Mouse (Mus musculus): Measurements from ENCODE around the gene Mknk2. TPM values are rescaled to one million over a fixed set of nuclear protein-coding genes. Genes with fewer than 3 reads are reported as not detected.

Mknk2 gene
- total and polyA plus RNA-seq, 3 experiments = 47.4 to 184 (median 87.1) TPM

- Histone ChIP-seq H3K9ac (ENCODE audit: control insufficient read depth, low read depth, low read length, poor library complexity, severe bottlenecking) (no peak overlapping the region), H3K36me3 (ENCODE audit: control insufficient read depth in 1 of 2, insufficient read depth in 2 of 2, low read length in 2 of 2) (no peaks in the 10 kb centered on the region; a peak in 1 of 4 replicates), H3K27me3 (ENCODE audit: control insufficient read depth in 1 of 2, insufficient read depth in 2 of 2, low read length in 2 of 2) (no peaks in the 10 kb centered on the region), H3K4me1 (ENCODE audit: control insufficient read depth in 1 of 2, insufficient read depth in 2 of 2, low read length in 2 of 2) (peaks cover 0 to 5% of the 10 kb centered on the region in 2 experiments; a peak in 1 of 4 replicates), H3K79me2 (ENCODE audit: control insufficient read depth, insufficient read depth, low read length, poor library complexity) (peaks cover 43% of the 10 kb centered on the region), H3K4me3 (ENCODE audit: control insufficient read depth in 1 of 2, insufficient read depth in 1 of 2, low read depth in 2 of 2, low read length in 2 of 2) (no peak overlapping the region), H3K27ac (ENCODE audit: control insufficient read depth, low read depth, low read length) (no peak overlapping the region), H3K9me3 (replicated peaks; ENCODE audit: insufficient read depth, low read length) (no peaks in the 10 kb centered on the region)
- no peak for TF ChIP-seq GABPA (IDR thresholded peaks at IDR 0.05; ENCODE audit: low read depth, low read length)
- TF ChIP-seq MAX (IDR thresholded peaks at IDR 0.05; ENCODE audit: low read length) = no peak
- TF ChIP-seq ZC3H11A (IDR thresholded peaks at IDR 0.05; ENCODE audit: low read depth, low read length) = no peak
- no peak for TF ChIP-seq POLR2A (IDR thresholded peaks at IDR 0.05; ENCODE audit: control insufficient read depth in 1 of 2, insufficient read depth in 1 of 2, low read depth in 1 of 2, low read length in 2 of 2, poor library complexity in 1 of 2)
- no peak for TF ChIP-seq ZKSCAN1 (IDR thresholded peaks at IDR 0.05; ENCODE audit: low read depth, low read length)
- TF ChIP-seq GATA1 (IDR thresholded peaks at IDR 0.05; ENCODE audit: low read depth, low read length) = no peak
- TF ChIP-seq MYC (IDR thresholded peaks at IDR 0.05; ENCODE audit: low read depth, low read length) = no peak
- TF ChIP-seq SMC3 (IDR thresholded peaks at IDR 0.05; ENCODE audit: low read depth, low read length) = no peak
- TF ChIP-seq RAD21 (IDR thresholded peaks at IDR 0.05; ENCODE audit: low read depth, low read length) = no peak
- TF ChIP-seq USF1 (IDR thresholded peaks at IDR 0.05; ENCODE audit: low read depth, low read length) = no peak
- TF ChIP-seq NRF1 (IDR thresholded peaks at IDR 0.05; ENCODE audit: insufficient read depth, low read depth, low read length, poor library complexity, severe bottlenecking) = no peak
- no peak for TF ChIP-seq MYB (IDR thresholded peaks at IDR 0.05; ENCODE audit: low read depth, low read length)
- no peak for DNase-seq (ENCODE audit: low read depth, low spot score)
Observed at GRCm38 (mm10) chr10:80628925-80629324, 49.0 kb downstream of the Mknk2 start.

GRCm38 (mm10) chr10:80627685-80628084 lies 50.2 kb downstream of the Mknk2 start:
- peaks cover 56% of the 10 kb centered on the region for H3K79me2 ChIP-seq (ENCODE audit: control insufficient read depth, insufficient read depth, low read length, poor library complexity)
- no peak overlapping the region for H3K4me3 ChIP-seq (ENCODE audit: control insufficient read depth in 1 of 2, insufficient read depth in 1 of 2, low read depth in 2 of 2, low read length in 2 of 2)
- no peak overlapping the region for H3K27ac ChIP-seq (ENCODE audit: control insufficient read depth, low read depth, low read length)
- DNase-seq (ENCODE audit: low read depth, low spot score) = no peak
- H3K36me3 ChIP-seq (ENCODE audit: control insufficient read depth in 1 of 2, insufficient read depth in 2 of 2, low read length in 2 of 2) = peaks cover 0 to 2% of the 10 kb centered on the region in 2 experiments; a peak in 1 of 4 replicates
- peaks cover 0 to 13% of the 10 kb centered on the region in 2 experiments; a peak in 2 of 4 replicates for H3K4me1 ChIP-seq (ENCODE audit: control insufficient read depth in 1 of 2, insufficient read depth in 2 of 2, low read length in 2 of 2)
- TF ChIP-seq NELFE (IDR thresholded peaks at IDR 0.05; ENCODE audit: low read depth, low read length) = no peak
- no peak for TF ChIP-seq CTCF (IDR thresholded peaks at IDR 0.05 in 2 of 3, conservative IDR thresholded peaks at IDR 0.05 in 1 of 3; ENCODE audit: control insufficient read depth in 1 of 3, insufficient read depth in 1 of 3, low read depth in 2 of 3, low read length in 3 of 3, poor library complexity in 1 of 3, severe bottlenecking in 1 of 3)
- no peak for TF ChIP-seq HCFC1 (IDR thresholded peaks at IDR 0.05; ENCODE audit: low read depth, low read length)
- no peak for TF ChIP-seq POLR2AphosphoS2 (IDR thresholded peaks at IDR 0.05; ENCODE audit: low read length)
- no peak for TF ChIP-seq TCF12 (IDR thresholded peaks at IDR 0.05; ENCODE audit: low read depth, low read length)
- TF ChIP-seq SIN3A (IDR thresholded peaks at IDR 0.05; ENCODE audit: low read length) = no peak
- TF ChIP-seq GABPA (IDR thresholded peaks at IDR 0.05; ENCODE audit: low read depth, low read length) = no peak
- no peak for TF ChIP-seq BHLHE40 (IDR thresholded peaks at IDR 0.05; ENCODE audit: borderline replicate concordance, low read depth, low read length)
- TF ChIP-seq USF2 (IDR thresholded peaks at IDR 0.05; ENCODE audit: borderline replicate concordance in 1 of 2, insufficient read depth in 1 of 2, low read depth in 1 of 2, low read length in 2 of 2) = no peak
- TF ChIP-seq RCOR1 (IDR thresholded peaks at IDR 0.05; ENCODE audit: low read depth, low read length) = no peak
- no peaks in the 10 kb centered on the region for H3K9me3 ChIP-seq (replicated peaks; ENCODE audit: insufficient read depth, low read length)
- H3K9ac ChIP-seq (ENCODE audit: control insufficient read depth, low read depth, low read length, poor library complexity, severe bottlenecking) = no peak overlapping the region
- H3K27me3 ChIP-seq (ENCODE audit: control insufficient read depth in 1 of 2, insufficient read depth in 2 of 2, low read length in 2 of 2) = no peaks in the 10 kb centered on the region

All from MEL (cell line).